Mouse (Mus musculus) midbrain, embryonic 12.5 days (tissue): Measurements from ENCODE around the gene D10Jhu81e. TPM values are rescaled to one million over a fixed set of nuclear protein-coding genes. Genes with fewer than 3 reads are reported as not detected.

Experiments
- ATAC-seq: fragments of 200-750 bp; cut with Nextera tagmentation; 2 replicates; pipeline ENCODE4 v1.8.0; 2017; ENCODE audit warnings: low read depth, moderate TSS enrichment, moderate library complexity; ENCODE audit not compliant: low FRiP score
- H3K27ac ChIP-seq: fragments of 300-500 bp; sonication (generic); replicated peaks from 2 replicates; pipeline ENCODE4 v1.5.1; 2016; ENCODE audit warnings: mild to moderate bottlenecking
- H3K27me3 ChIP-seq: fragments of 300-500 bp; sonication (generic); 2 replicates; pipeline ENCODE4 v1.6.1; 2016; ENCODE audit warnings: mild to moderate bottlenecking
- H3K36me3 ChIP-seq: fragments of 300-500 bp; sonication (generic); 2 replicates; pipeline ENCODE4 v1.6.1; 2016
- H3K4me1 ChIP-seq: fragments of 300-500 bp; sonication (generic); 2 replicates; pipeline ENCODE4 v1.6.1; 2016
- H3K4me2 ChIP-seq: fragments of 300-500 bp; sonication (generic); replicated peaks from 2 replicates; pipeline ENCODE4 v1.6.1; 2016; ENCODE audit warnings: mild to moderate bottlenecking, moderate library complexity
- H3K4me3 ChIP-seq: fragments of 300-500 bp; sonication (generic); 2 replicates; pipeline ENCODE4 v1.5.1; 2016; ENCODE audit warnings: mild to moderate bottlenecking
- H3K9ac ChIP-seq: fragments of 300-500 bp; sonication (generic); replicated peaks from 2 replicates; pipeline ENCODE4 v1.6.1; 2016; ENCODE audit warnings: mild to moderate bottlenecking, moderate library complexity
- H3K9me3 ChIP-seq: fragments of 300-500 bp; sonication (generic); 2 replicates; pipeline ENCODE4 v1.6.1; 2016; ENCODE audit warnings: mild to moderate bottlenecking
- WGBS: fragments of 180-500 bp; shearing (Covaris S2); methylation state at CpG from one replicate; pipeline ENCODE4 v1.1.7; 2016; 5-methylcytosine and 5-hydroxymethylcytosine counted together
- polyA plus RNA-seq: library from polyadenylated mRNA; unstranded; fragments of >200 nt; fragmentation: Nextera tagmentation; extraction: Ambion mirVana; gene quantifications from 2 replicates; pipeline ENCODE4 v1.2.1, GENCODE M21; 2016

Gene D10Jhu81e
- polyA plus RNA-seq, 1 experiment from 2014 or later, result 24.1 TPM

DNA sequence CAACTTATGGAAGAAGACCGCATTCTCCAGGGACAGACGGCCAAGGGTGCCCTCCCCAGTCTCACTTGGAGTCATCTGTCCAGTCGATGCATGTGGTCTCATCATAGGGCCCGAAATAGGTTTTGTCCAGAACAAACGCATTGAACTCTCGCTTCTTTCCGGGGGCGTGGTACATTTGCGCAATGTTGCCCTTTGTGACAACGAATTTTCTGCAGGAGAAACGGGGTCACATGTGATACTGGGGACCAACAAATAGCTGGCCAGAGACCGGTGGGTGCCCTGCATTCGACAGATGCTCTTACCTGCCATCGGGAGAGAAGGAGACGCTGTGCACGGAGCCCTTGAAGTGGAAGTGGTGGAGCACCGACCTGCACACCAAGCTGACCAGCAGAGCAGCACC, 12.7 kb upstream of the D10Jhu81e start:
- peaks cover 66% of the 10 kb centered on the region for H3K36me3 ChIP-seq
- H3K4me2 ChIP-seq, result no peak overlapping the region
- H3K4me3 ChIP-seq, result no peak overlapping the region
- H3K27me3 ChIP-seq, result no peaks in the 10 kb centered on the region
- H3K9me3 ChIP-seq, result no peaks in the 10 kb centered on the region
- no peak for ATAC-seq
- 95% methylated on average over 17 of the region's 17 CpGs for WGBS
- H3K4me1 ChIP-seq, result peaks cover 15% of the 10 kb centered on the region
- no peak overlapping the region for H3K27ac ChIP-seq
- no peak overlapping the region for H3K9ac ChIP-seq

DNA sequence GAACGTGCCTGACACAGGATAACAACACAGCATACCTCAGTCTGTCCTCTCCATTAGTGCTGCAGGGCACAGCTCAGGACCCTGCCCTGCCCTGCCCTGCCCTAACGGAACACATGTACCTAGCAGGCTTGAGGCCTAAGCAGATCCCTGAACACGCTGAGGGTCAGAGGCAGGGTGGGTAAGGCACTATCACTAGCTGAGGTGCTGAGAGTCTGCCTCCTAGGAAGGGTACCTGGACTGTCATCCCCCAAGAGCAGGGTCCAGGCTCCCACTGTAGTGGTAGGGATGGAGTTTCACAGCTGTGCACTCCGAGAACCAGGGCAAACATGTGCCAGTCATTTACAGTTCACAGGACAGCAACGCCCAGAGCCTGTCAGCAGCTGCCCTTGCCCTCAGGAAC, 4.9 kb upstream of the D10Jhu81e start:
- H3K4me2 ChIP-seq, result no peak overlapping the region
- H3K9me3 ChIP-seq, result no peaks in the 10 kb centered on the region
- H3K27ac ChIP-seq, result no peak overlapping the region
- H3K4me1 ChIP-seq, result peaks cover 3% of the 10 kb centered on the region; the same call in 1 of the 2 replicates
- 95% methylated on average over 5 of the region's 5 CpGs for WGBS
- ATAC-seq, result no peak
- peaks cover 89% of the 10 kb centered on the region for H3K36me3 ChIP-seq
- H3K9ac ChIP-seq, result no peak overlapping the region
- no peaks in the 10 kb centered on the region for H3K27me3 ChIP-seq
- H3K4me3 ChIP-seq, result no peak overlapping the region

DNA sequence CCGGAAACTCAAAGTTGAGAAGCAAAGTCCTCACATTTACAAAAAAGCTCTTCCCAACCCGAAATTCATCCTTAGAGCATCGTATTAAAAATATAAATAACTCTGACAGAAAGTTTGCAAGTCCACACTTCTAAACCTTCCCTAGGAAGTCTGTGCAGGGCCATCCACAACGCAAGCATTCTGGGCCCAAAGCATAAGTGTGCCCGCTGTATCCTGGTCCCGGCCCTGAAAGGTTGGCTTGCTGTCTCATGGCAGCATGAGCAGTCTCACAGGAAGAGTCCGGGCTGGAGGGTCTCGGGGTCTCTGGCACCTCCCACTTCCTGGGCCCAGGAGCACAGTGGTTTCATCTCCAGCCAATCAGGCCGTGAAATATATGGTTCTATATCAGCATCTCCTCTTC, 2.0 kb upstream of the D10Jhu81e start:
- no peak for ATAC-seq
- Histone ChIP-seq H3K27ac (no peak overlapping the region), H3K9ac (no peak overlapping the region), H3K4me3 (no peak overlapping the region), H3K27me3 (no peaks in the 10 kb centered on the region), H3K4me1 (peaks cover 16% of the 10 kb centered on the region), H3K36me3 (peaks cover 70% of the 10 kb centered on the region), H3K9me3 (no peaks in the 10 kb centered on the region), H3K4me2 (no peak overlapping the region)
- 95% methylated on average over 9 of the region's 9 CpGs for WGBS

DNA sequence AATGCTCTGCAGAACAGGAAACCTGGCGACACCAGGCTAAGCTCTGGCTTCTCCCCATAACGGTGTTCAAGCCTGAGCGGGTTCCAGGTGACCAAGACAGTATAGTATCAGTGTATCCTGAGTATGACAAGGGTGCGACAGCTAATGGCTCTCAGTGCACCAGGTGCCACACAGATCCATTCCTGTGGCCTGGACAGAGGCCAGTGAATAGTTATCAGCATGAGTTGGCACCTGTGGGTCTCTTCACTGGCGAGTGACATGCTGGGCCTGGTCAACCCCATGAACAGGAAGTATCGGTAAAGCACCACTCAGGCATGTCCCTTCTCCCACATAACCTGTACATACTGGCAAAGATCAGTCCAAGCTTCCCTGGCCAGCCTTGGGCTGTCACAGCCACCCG, 1.5 kb upstream of the D10Jhu81e start:
- WGBS, result 96% methylated on average over 7 of the region's 7 CpGs
- no peak overlapping the region for H3K9ac ChIP-seq

DNA sequence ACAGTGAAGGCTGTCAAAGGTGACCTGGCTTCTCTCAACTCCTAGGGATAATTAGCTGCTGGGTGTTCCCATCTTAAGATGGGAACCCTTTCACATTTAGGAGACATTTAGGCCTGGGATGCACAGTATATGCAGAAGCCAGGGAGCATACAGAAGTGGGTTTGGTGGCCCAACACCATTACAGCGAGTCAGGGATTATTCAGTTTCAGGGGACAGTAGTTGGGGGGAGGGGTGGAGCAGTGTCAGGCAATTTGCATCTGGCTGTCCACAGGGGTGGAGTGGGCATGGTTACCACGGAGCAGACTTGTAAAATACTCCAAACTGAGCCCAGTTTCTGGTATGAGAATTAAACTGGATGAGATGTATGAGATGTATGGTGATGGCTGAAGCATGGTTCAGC, 863 bp upstream of the D10Jhu81e start:
- H3K9ac ChIP-seq, result no peak overlapping the region
- H3K4me1 ChIP-seq, result peaks cover 16% of the 10 kb centered on the region
- no peaks in the 10 kb centered on the region for H3K9me3 ChIP-seq
- peak overlapping the region; percentile 78; the same call in 1 of the 2 replicates for H3K4me3 ChIP-seq
- H3K36me3 ChIP-seq, result peaks cover 70% of the 10 kb centered on the region
- no peak for ATAC-seq
- no peaks in the 10 kb centered on the region for H3K27me3 ChIP-seq
- H3K27ac ChIP-seq, result peak overlapping the region; percentile 42
- peak overlapping the region; percentile 91; the same call in 1 of the 2 replicates for H3K4me2 ChIP-seq
- WGBS, result 62% methylated on average over 2 of the region's 2 CpGs

More for the DNA sequence above, 1.5 kb upstream of the D10Jhu81e start:
- H3K9me3 ChIP-seq, result no peaks in the 10 kb centered on the region
- H3K4me2 ChIP-seq, result no peak overlapping the region
- H3K27me3 ChIP-seq, result no peaks in the 10 kb centered on the region
- H3K36me3 ChIP-seq, result peaks cover 70% of the 10 kb centered on the region
- no peak for ATAC-seq
- H3K27ac ChIP-seq, result no peak overlapping the region
- no peak overlapping the region for H3K4me3 ChIP-seq
- H3K4me1 ChIP-seq, result peaks cover 16% of the 10 kb centered on the region

DNA sequence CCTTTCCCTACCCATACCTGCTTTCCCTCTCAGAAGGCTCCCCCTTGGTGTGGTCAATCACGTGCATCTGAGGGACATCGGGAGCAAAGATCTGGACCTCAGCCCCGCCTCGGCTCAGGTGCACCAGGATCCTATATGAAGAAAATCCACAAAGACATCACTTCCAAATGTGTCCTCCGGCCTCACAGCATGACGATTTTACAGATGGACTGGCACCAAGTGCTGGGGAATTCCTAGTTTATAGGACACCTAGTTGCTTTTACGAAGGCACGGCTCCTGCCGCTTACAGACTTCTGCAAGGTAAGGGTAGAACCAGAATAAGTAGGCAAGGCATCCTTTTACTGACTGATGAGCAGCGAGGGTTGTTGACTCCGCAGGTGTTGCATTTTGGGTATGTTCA, 790 bp downstream of the D10Jhu81e start:
- peak overlapping the region; percentile 78 for H3K4me3 ChIP-seq
- H3K4me2 ChIP-seq, result peak overlapping the region; percentile 91
- peaks cover 16% of the 10 kb centered on the region for H3K4me1 ChIP-seq
- H3K36me3 ChIP-seq, result peaks cover 66% of the 10 kb centered on the region
- no peak for ATAC-seq
- no peaks in the 10 kb centered on the region for H3K9me3 ChIP-seq
- peak overlapping the region; percentile 83; the same call in 1 of the 2 replicates for H3K9ac ChIP-seq
- H3K27ac ChIP-seq, result 0 out of 2 replicates have a peak overlapping the region, but pooled peaks have one; percentile 73
- H3K27me3 ChIP-seq, result no peaks in the 10 kb centered on the region
- 90% methylated on average over 11 of the region's 11 CpGs for WGBS

DNA sequence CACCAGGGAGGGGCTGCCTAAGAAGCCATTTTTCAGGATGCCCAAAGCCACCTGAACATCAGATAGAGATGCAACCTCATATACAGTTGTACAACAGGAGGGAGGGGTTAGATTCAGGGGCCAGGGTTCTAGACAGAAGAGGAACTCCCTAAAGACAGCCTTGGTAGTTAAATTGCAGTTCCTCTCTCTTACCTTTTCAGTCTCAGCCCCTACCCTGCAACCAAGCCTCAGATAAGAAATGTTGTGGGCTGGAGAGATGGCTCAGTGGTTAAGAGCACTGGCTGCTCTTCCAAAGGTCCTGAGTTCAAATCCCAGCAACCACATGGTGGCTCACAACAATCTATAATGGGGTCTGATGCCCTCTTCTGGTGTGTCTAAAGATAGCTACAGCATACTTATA, 1.8 kb downstream of the D10Jhu81e start:
- peaks cover 66% of the 10 kb centered on the region for H3K36me3 ChIP-seq
- no peak for ATAC-seq
- no peak overlapping the region for H3K27ac ChIP-seq
- no peak overlapping the region for H3K4me2 ChIP-seq
- no peak overlapping the region for H3K9ac ChIP-seq
- H3K9me3 ChIP-seq, result no peaks in the 10 kb centered on the region
- peaks cover 16% of the 10 kb centered on the region for H3K4me1 ChIP-seq
- no peak overlapping the region for H3K4me3 ChIP-seq
- no peaks in the 10 kb centered on the region for H3K27me3 ChIP-seq

DNA sequence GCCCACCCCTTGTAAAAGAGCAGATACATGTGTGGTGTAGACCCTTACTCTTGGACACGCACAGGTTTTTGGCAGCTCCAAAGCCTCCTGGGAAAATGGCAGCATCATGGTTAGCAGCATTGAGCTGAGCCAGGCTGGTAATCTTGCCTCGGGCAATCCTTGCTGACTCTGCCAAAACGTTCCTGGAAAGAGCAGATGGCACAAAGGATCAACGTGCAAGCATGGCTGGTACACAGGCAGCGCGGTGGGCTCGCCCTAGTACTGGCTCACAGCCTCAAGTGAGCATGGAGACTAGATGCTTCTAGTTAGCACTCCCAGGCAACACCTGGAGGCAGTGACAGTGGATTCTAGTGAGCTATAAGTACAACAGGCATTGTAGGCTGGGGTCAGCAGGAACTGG, 2.2 kb downstream of the D10Jhu81e start:
- Histone ChIP-seq H3K9ac (no peak overlapping the region), H3K27ac (no peak overlapping the region), H3K4me2 (no peak overlapping the region), H3K9me3 (no peaks in the 10 kb centered on the region), H3K4me1 (peaks cover 16% of the 10 kb centered on the region), H3K4me3 (no peak overlapping the region), H3K36me3 (peaks cover 66% of the 10 kb centered on the region), H3K27me3 (no peaks in the 10 kb centered on the region)
- no peak for ATAC-seq
- WGBS, result 88% methylated on average over 7 of the region's 7 CpGs

DNA sequence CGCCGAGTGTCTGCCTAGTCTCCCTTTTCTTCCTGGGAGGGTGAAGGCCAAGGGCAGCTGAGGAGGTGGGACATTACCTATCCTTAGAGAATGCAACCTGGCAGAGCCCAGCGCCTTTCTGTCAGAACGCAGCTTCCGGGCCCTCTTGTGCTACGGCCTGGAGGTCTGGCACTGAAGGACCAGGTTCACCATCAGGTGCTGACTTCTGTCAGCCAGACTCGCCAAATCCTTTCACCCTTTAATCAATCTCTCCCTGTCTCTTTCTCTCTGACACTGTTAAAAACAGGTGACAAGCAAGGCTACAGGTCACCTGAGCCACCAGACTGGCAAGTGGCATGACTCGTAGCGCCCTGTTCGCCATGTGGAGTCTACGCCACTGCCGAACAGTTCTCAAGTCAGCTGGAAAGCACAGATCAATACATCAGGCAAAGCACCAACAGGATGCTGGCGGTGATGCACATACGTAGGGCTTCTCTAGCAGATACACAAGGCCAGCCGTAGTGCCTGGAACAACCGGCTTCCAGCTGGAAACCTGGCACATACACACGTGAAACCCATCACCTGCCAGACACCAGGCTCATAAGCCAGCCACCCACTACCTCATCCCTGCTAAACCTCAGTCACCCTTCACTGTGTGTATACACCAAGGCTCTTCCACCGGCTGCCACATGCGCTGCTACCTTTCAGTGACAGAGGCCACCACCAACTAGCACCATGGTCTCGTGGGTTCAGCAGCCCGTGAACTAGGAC, 4.2 kb downstream of the D10Jhu81e start:
- H3K27ac ChIP-seq, result no peak overlapping the region
- no peaks in the 10 kb centered on the region for H3K9me3 ChIP-seq
- ATAC-seq, result no peak
- no peak overlapping the region for H3K9ac ChIP-seq
- WGBS, result 92% methylated on average over 21 of the region's 21 CpGs
- H3K4me3 ChIP-seq, result no peak overlapping the region
- no peak overlapping the region for H3K4me2 ChIP-seq
- peaks cover 16% of the 10 kb centered on the region for H3K4me1 ChIP-seq
- H3K27me3 ChIP-seq, result no peaks in the 10 kb centered on the region
- H3K36me3 ChIP-seq, result peaks cover 63% of the 10 kb centered on the region

DNA sequence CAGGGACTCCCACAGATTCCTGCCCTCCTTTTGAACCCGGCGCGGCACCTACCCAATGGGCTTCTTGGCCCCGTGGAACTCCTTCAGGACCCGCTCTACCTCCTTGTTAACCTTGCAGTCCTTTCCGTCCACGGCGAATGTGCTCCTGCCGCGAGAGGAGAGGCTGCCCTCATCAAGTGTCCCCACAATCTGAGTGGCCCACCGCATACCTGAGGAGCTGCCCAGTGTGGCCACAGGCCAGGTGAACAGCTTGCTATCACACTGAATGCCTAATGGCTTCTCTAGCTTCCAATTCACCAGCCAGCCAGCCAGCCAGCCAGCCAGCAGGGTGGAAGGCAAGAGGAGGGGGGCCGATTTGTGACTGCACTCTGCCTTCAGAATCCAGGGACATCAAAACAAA, 4.8 kb downstream of the D10Jhu81e start:
- H3K36me3 ChIP-seq, result peaks cover 63% of the 10 kb centered on the region
- ATAC-seq, result no peak

DNA sequence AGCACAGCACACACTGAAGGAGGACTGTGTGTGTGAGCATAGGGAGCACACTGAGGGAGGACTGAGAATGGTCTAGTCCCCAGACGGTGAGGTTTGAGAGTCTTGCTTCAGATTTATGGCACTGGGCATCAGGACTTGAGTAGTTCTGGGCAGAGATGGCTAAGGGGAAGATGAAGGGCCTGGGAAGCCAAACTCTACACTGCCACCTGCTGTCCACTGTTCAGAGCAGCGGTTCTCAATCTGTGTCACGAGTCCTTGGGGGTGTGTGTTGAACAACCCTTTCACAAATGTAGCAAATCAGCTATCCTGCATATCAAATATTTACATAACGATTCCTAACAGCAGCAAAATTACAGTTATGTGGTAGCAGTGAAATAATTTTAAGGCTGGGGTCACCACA, 5.7 kb downstream of the D10Jhu81e start:
- H3K4me2 ChIP-seq, result no peak overlapping the region
- no peaks in the 10 kb centered on the region for H3K9me3 ChIP-seq
- H3K27ac ChIP-seq, result no peak overlapping the region
- no peak overlapping the region for H3K4me3 ChIP-seq
- H3K36me3 ChIP-seq, result peaks cover 63% of the 10 kb centered on the region
- 43% methylated on average over 4 of the region's 4 CpGs for WGBS
- no peaks in the 10 kb centered on the region for H3K27me3 ChIP-seq
- no peak; the same call in 1 of the 2 replicates for ATAC-seq
- H3K9ac ChIP-seq, result no peak overlapping the region
- peaks cover 16% of the 10 kb centered on the region for H3K4me1 ChIP-seq

More for the DNA sequence above, 4.8 kb downstream of the D10Jhu81e start:
- no peaks in the 10 kb centered on the region for H3K27me3 ChIP-seq
- H3K4me3 ChIP-seq, result no peak overlapping the region
- no peak overlapping the region for H3K9ac ChIP-seq
- H3K4me2 ChIP-seq, result no peak overlapping the region
- 91% methylated on average over 12 of the region's 12 CpGs for WGBS
- no peaks in the 10 kb centered on the region for H3K9me3 ChIP-seq
- H3K27ac ChIP-seq, result no peak overlapping the region
- H3K4me1 ChIP-seq, result peaks cover 14% of the 10 kb centered on the region

DNA sequence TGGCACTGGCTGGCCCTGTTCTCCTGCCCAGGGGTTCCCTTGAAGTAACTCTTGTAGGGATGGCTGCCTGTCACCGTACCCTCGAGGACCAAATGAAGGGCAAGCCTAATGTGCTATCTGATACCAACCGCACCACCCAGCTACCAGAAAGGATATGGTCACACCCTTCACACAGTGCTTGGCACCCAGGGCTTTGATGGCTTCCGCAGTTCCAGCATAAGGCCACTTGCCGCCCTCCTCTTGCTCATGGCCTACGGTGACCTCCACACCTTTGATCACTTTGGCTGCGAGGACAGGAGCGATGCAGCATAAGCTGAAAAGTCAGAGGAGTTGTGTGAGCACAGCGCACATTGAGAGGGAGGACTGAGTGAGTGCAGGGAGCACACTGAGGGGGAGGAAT, 6.3 kb downstream of the D10Jhu81e start:
- Histone ChIP-seq H3K36me3 (peaks cover 63% of the 10 kb centered on the region), H3K27me3 (no peaks in the 10 kb centered on the region), H3K9ac (no peak overlapping the region), H3K27ac (no peak overlapping the region), H3K4me2 (no peak overlapping the region), H3K4me1 (peaks cover 10% of the 10 kb centered on the region), H3K4me3 (no peak overlapping the region), H3K9me3 (no peaks in the 10 kb centered on the region)
- 93% methylated on average over 9 of the region's 9 CpGs for WGBS
- no peak for ATAC-seq

DNA sequence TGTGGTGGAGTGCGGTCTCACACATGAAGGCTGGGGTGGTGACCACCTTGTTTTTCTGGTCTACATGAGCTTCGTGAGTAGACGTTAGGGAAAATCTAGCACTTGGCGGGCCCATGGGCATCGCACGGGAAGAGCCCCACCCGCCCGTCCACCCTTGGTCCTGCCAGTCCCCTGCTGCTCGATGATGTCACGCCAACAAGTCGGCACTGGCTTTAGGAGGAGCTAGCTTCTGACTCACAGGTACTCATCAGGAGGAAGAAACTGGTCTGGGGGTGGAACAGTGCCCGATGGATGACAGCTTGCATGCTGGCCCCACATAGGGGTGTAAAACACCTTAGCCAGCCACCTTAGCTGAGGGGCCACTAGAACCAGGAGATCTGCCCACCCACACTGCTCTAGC, 6.9 kb downstream of the D10Jhu81e start:
- no peak overlapping the region for H3K9ac ChIP-seq
- H3K9me3 ChIP-seq, result no peaks in the 10 kb centered on the region
- peaks cover 8% of the 10 kb centered on the region for H3K4me1 ChIP-seq
- ATAC-seq, result no peak
- WGBS, result 93% methylated on average over 12 of the region's 12 CpGs
- H3K27ac ChIP-seq, result no peak overlapping the region
- no peak overlapping the region for H3K4me2 ChIP-seq
- H3K27me3 ChIP-seq, result no peaks in the 10 kb centered on the region
- peaks cover 63% of the 10 kb centered on the region for H3K36me3 ChIP-seq
- H3K4me3 ChIP-seq, result no peak overlapping the region
